Mouse (Mus musculus): ENCODE results near the gene Timm29.

Gene Timm29

GRCm38 (mm10) chr9:21578226-21578625, 14.3 kb upstream of the Timm29 start:
- WGBS, result 40% methylated on average over 3 of the region's 3 CpGs

- 97% methylated on average over 1 of the region's 1 CpGs for WGBS
Measured at GRCm38 (mm10) chr9:21585401-21585800, 7.1 kb upstream of the Timm29 start.

- WGBS, result 72% methylated on average over 23 of the region's 23 CpGs
Measured at GRCm38 (mm10) chr9:21587678-21588349, 4.7 kb upstream of the Timm29 start.

- 77% methylated on average over 8 of the region's 8 CpGs for WGBS
Measured at GRCm38 (mm10) chr9:21588350-21588749, 4.2 kb upstream of the Timm29 start.

GRCm38 (mm10) chr9:21589538-21589937, 3.0 kb upstream of the Timm29 start:
- WGBS, result 79% methylated on average over 5 of the region's 5 CpGs

GRCm38 (mm10) chr9:21591127-21591830, 1.2 kb upstream of the Timm29 start:
- 76% methylated on average over 6 of the region's 6 CpGs for WGBS

- WGBS, result 14% methylated on average over 17 of the region's 17 CpGs
Measured at GRCm38 (mm10) chr9:21591831-21592702, 455 bp upstream of the Timm29 start.

- under 1% methylated on average over 69 of the region's 69 CpGs for WGBS
Measured at GRCm38 (mm10) chr9:21593122-21593721, 700 bp downstream of the Timm29 start.

- 41% methylated on average over 8 of the region's 8 CpGs for WGBS
Measured at GRCm38 (mm10) chr9:21594350-21594749, 1.8 kb downstream of the Timm29 start.

- 53% methylated on average over 2 of the region's 2 CpGs for WGBS
Measured at GRCm38 (mm10) chr9:21594838-21595237, 2.3 kb downstream of the Timm29 start.

GRCm38 (mm10) chr9:21598198-21598597, 5.7 kb downstream of the Timm29 start:
- WGBS, result 29% methylated on average over 2 of the region's 2 CpGs

- WGBS, result 84% methylated on average over 3 of the region's 3 CpGs
Measured at GRCm38 (mm10) chr9:21600186-21600585, 7.7 kb downstream of the Timm29 start.

GRCm38 (mm10) chr9:21601073-21601472, 8.6 kb downstream of the Timm29 start:
- WGBS, result 81% methylated on average over 2 of the region's 2 CpGs

- 49% methylated on average over 10 of the region's 10 CpGs for WGBS
Measured at GRCm38 (mm10) chr9:21601722-21602399, 9.3 kb downstream of the Timm29 start.

GRCm38 (mm10) chr9:21604119-21604518, 11.6 kb downstream of the Timm29 start:
- 81% methylated on average over 5 of the region's 5 CpGs for WGBS

GRCm38 (mm10) chr9:21605865-21606264, 13.3 kb downstream of the Timm29 start:
- WGBS, result 84% methylated on average over 5 of the region's 5 CpGs

- 86% methylated on average over 1 of the region's 1 CpGs for WGBS
Measured at GRCm38 (mm10) chr9:21606648-21607047, 14.1 kb downstream of the Timm29 start.

GRCm38 (mm10) chr9:21609861-21610260, 17.3 kb downstream of the Timm29 start:
- 89% methylated on average over 1 of the region's 1 CpGs for WGBS

- 65% methylated on average over 15 of the region's 15 CpGs for WGBS
Measured at GRCm38 (mm10) chr9:21614864-21615616, 22.5 kb downstream of the Timm29 start.

GRCm38 (mm10) chr9:21615617-21616231, 23.2 kb downstream of the Timm29 start, which contains the start of gene Smarca4:
Gene Smarca4 (plus strand): TSS chr9:21616169.
- under 1% methylated on average over 45 of the region's 45 CpGs for WGBS
